Mouse (Mus musculus) heart, adult 2 months (tissue): Measurements from ENCODE around the gene Bfsp2. TPM values are rescaled to one million over a fixed set of nuclear protein-coding genes. Genes with fewer than 3 reads are reported as not detected.

ENCODE experiments used
- DNase-seq, 2 experiments: peaks; one replicate each; pipeline ENCODE4 v3.0.0; 2021
- H3K27ac ChIP-seq: fragments of 200-600 bp; 2 replicates; pipeline ENCODE4 v1.8.1; 2022
- H3K27me3 ChIP-seq: fragments of 200-500 bp; 2 replicates; pipeline ENCODE4 v1.6.1; 2012; ENCODE audit warnings: mild to moderate bottlenecking, low read length, inconsistent platforms, mixed read lengths; ENCODE audit not compliant: control insufficient read depth, insufficient read depth
- H3K36me3 ChIP-seq: fragments of 200-500 bp; 2 replicates; pipeline ENCODE4 v1.6.1; 2012; ENCODE audit warnings: low read length, inconsistent platforms; ENCODE audit not compliant: control insufficient read depth, insufficient read depth
- H3K4me1 ChIP-seq: fragments of 200-500 bp; 2 replicates; pipeline ENCODE4 v1.6.1; 2011; ENCODE audit warnings: low read length; ENCODE audit not compliant: control insufficient read depth, insufficient read depth
- H3K4me3 ChIP-seq: fragments of 200-600 bp; 2 replicates; pipeline ENCODE4 v1.8.1; 2022
- H3K79me2 ChIP-seq: fragments of 200-500 bp; replicated peaks from 2 replicates; pipeline ENCODE4 v1.6.1; 2012; ENCODE audit warnings: mild to moderate bottlenecking, inconsistent platforms, low read length, moderate library complexity, mixed read lengths; ENCODE audit not compliant: control insufficient read depth, insufficient read depth
- H3K9ac ChIP-seq: fragments of 200-500 bp; 2 replicates; pipeline ENCODE4 v1.6.1; 2012; ENCODE audit warnings: low read depth, mild to moderate bottlenecking, control low read depth, inconsistent platforms, low read length, mixed read lengths
- CTCF ChIP-seq: fragments of 200-600 bp; IDR thresholded peaks from 2 replicates; pipeline ENCODE4 v1.8.1; 2022; ENCODE audit warnings: antibody characterized with exemption, mild to moderate bottlenecking, moderate library complexity
- EP300 ChIP-seq: fragments of 200-500 bp; IDR thresholded peaks from 2 replicates; pipeline ENCODE4 v1.6.1; 2011; ENCODE audit warnings: low read depth, low read length, control low read depth; ENCODE audit not compliant: insufficient read depth
- POLR2A ChIP-seq: fragments of 200-500 bp; IDR thresholded peaks from 2 replicates; pipeline ENCODE4 v1.6.1; 2011; ENCODE audit warnings: mild to moderate bottlenecking, low read depth, low read length, control low read depth; ENCODE audit not compliant: insufficient read depth
- WGBS: fragments of 180-500 bp; shearing (Covaris S2); methylation state at CpG from one replicate; pipeline ENCODE4 v1.1.7; 2018; 5-methylcytosine and 5-hydroxymethylcytosine counted together
- intact Hi-C: fragments of 180-260 bp; cut with DNase I; formaldehyde crosslinking; loops from one replicate; pipeline ENCODE4 v1.15.1; 2025
- polyA plus RNA-seq: library from polyadenylated mRNA; depleted of rRNA; stranded (reverse); fragments of >200 nt; gene quantifications from 2 replicates; pipeline ENCODE4 v1.2.3, GENCODE M21; 2012
- total RNA-seq, 2 experiments: library from RNA; stranded (reverse); gene quantifications; 2 replicates each; pipeline ENCODE4 v1.2.3; 2021

Gene Bfsp2
- total and polyA plus RNA-seq, 3 experiments: 0.31 to 0.99 (median 0.52) TPM

- H3K27ac ChIP-seq: no peak overlapping the region
- WGBS: 92% methylated on average over 6 of the region's 6 CpGs
- intact Hi-C loops: no loop called here
These were observed 91.0 kb downstream of the Bfsp2 start for GRCm38 (mm10) chr9:103389261-103389660.

GRCm38 (mm10) chr9:103387011-103387653 is 93.1 kb downstream of the Bfsp2 start:
- Histone ChIP-seq H3K9ac (no peak overlapping the region), H3K36me3 (no peaks in the 10 kb centered on the region), H3K4me1 (peaks cover 1% of the 10 kb centered on the region; the same call in 1 of the 2 replicates), H3K4me3 (no peak overlapping the region), H3K27ac (no peak overlapping the region), H3K79me2 (no peaks in the 10 kb centered on the region), H3K27me3 (no peaks in the 10 kb centered on the region)
- intact Hi-C loops: no loop called here
- no peak for TF ChIP-seq EP300
- no peak for TF ChIP-seq POLR2A
- TF ChIP-seq CTCF: no peak
- no peak for DNase-seq
- 68% methylated on average over 10 of the region's 10 CpGs for WGBS

More at GRCm38 (mm10) chr9:103389261-103389660, 91.0 kb downstream of the Bfsp2 start:
- TF ChIP-seq POLR2A (no peak), CTCF (no peak), EP300 (no peak)
- Histone ChIP-seq H3K79me2 (no peaks in the 10 kb centered on the region), H3K36me3 (no peaks in the 10 kb centered on the region), H3K9ac (no peak overlapping the region), H3K4me1 (peaks cover 1% of the 10 kb centered on the region; the same call in 1 of the 2 replicates), H3K4me3 (no peak overlapping the region), H3K27me3 (no peaks in the 10 kb centered on the region)
- no peak for DNase-seq

- no peak for DNase-seq
- Histone ChIP-seq H3K27ac (no peak overlapping the region), H3K4me3 (no peak overlapping the region), H3K27me3 (no peaks in the 10 kb centered on the region), H3K36me3 (no peaks in the 10 kb centered on the region), H3K4me1 (no peaks in the 10 kb centered on the region), H3K79me2 (no peaks in the 10 kb centered on the region), H3K9ac (no peak overlapping the region)
- intact Hi-C loops: no loop called here
- WGBS: 77% methylated on average over 5 of the region's 5 CpGs
- TF ChIP-seq POLR2A: no peak
- no peak for TF ChIP-seq EP300
- TF ChIP-seq CTCF: no peak
These were observed 93.6 kb downstream of the Bfsp2 start for GRCm38 (mm10) chr9:103386573-103386972.

- WGBS: 32% methylated on average over 1 of the region's 1 CpGs
- H3K27ac ChIP-seq: no peak overlapping the region
These were observed 94.6 kb downstream of the Bfsp2 start for GRCm38 (mm10) chr9:103385600-103385999.

GRCm38 (mm10) chr9:103384141-103384796 is 96.0 kb downstream of the Bfsp2 start:
- Histone ChIP-seq H3K27ac (no peak overlapping the region), H3K4me3 (no peak overlapping the region), H3K79me2 (no peaks in the 10 kb centered on the region), H3K27me3 (no peaks in the 10 kb centered on the region), H3K4me1 (no peaks in the 10 kb centered on the region), H3K36me3 (no peaks in the 10 kb centered on the region), H3K9ac (no peak overlapping the region)
- no peak for TF ChIP-seq CTCF
- TF ChIP-seq POLR2A: no peak
- no peak for TF ChIP-seq EP300
- DNase-seq: no peak
- intact Hi-C loops: no loop called here
- 85% methylated on average over 4 of the region's 4 CpGs for WGBS

More at GRCm38 (mm10) chr9:103385600-103385999, 94.6 kb downstream of the Bfsp2 start:
- intact Hi-C loops: no loop called here
- Histone ChIP-seq H3K4me3 (no peak overlapping the region), H3K9ac (no peak overlapping the region), H3K27me3 (no peaks in the 10 kb centered on the region), H3K4me1 (no peaks in the 10 kb centered on the region), H3K36me3 (no peaks in the 10 kb centered on the region), H3K79me2 (no peaks in the 10 kb centered on the region)
- no peak for DNase-seq
- TF ChIP-seq POLR2A (no peak), EP300 (no peak), CTCF (no peak)

GRCm38 (mm10) chr9:103383576-103383975 is 96.6 kb downstream of the Bfsp2 start:
- H3K27me3 ChIP-seq: no peaks in the 10 kb centered on the region
- TF ChIP-seq EP300 (no peak), CTCF (no peak), POLR2A (no peak)
- H3K27ac ChIP-seq: no peak overlapping the region
- H3K36me3 ChIP-seq: no peaks in the 10 kb centered on the region
- DNase-seq: no peak
- no peaks in the 10 kb centered on the region for H3K4me1 ChIP-seq
- 95% methylated on average over 1 of the region's 1 CpGs for WGBS
- H3K9ac ChIP-seq: no peak overlapping the region
- intact Hi-C loops: no loop called here
- no peak overlapping the region for H3K4me3 ChIP-seq
- no peaks in the 10 kb centered on the region for H3K79me2 ChIP-seq
